Mouse (Mus musculus): ENCODE results near the gene Lyl1. TPM values are rescaled to one million over a fixed set of nuclear protein-coding genes. Genes with fewer than 3 reads are reported as not detected.
A peak's percentile ranks its signal among the peaks of the same experiment; 100 is the strongest.

The Lyl1 gene
- total RNA-seq, 2 experiments from 2014 or later = 8.4 to 9.1 TPM

DNA sequence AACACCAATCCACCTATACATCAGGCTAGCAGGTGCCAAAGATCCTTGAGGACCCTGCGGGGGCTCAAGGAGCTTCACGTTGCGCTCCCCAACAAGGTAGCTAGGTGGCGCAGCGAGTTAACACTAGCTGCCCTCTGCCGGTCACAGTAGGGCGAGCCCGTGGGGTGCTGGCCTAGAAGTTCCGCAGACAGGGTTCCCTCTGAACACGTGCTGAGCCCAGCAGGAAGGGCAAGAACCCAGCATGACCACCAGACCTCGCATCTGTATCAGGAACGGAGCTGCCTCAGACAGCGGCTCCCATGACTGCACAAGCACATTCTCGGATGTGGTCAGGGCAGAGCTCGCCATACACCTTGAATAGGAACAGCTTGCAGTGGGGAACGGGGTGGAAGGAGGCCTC is 36.4 kb downstream of the Lyl1 start:
- DNase-seq = peak; percentile 86 to 90
- intact Hi-C loops (cut with DNase I) = loop anchor here (1.0 kb wide), 2 partner anchors 28 to 74 kb away; no protein-coding TSS in a partner anchor

- intact Hi-C loops (cut with DNase I) = no loop called here
- no peak for DNase-seq
These were observed 37.0 kb downstream of the Lyl1 start for GRCm38 (mm10) chr8:84738266-84738665.

DNA sequence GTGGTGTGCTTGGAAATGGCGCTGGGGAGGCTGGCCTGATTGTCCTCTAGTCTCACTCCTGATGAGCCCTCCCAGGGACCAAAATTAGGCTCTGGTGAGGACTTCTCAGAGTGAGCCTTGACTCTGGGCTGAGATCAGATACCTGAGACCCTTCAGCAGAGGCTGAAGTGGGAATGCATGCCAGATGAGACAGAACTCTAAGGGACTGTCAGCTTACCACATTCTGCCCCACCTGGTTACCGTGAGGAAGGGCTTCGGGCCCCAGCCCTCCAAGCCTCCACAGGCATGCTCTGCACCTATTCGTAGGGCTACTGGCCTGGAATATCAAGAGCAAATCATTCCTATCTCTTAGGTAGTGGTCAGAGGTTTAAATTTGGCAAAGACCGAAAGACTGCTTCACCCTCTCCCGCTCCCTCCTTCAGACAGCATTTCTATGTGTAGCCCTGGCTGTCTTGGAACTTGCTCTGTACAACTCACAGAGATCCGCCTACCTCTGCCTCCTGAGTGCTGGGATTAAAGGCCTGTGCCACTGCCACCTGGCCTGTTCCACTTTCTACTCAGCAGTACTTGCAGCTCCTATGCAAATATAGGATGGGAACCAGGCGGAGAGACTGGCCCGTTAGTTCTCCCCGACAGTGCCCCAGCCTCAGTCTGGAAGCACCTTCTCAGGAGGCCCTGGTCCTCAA is 37.6 kb downstream of the Lyl1 start:
- no peak for DNase-seq
- intact Hi-C loops (cut with DNase I) = no loop called here

GRCm38 (mm10) chr8:84739401-84739742 is 38.1 kb downstream of the Lyl1 start:
- intact Hi-C loops (cut with DNase I) = no loop called here
- no peak for DNase-seq

DNA sequence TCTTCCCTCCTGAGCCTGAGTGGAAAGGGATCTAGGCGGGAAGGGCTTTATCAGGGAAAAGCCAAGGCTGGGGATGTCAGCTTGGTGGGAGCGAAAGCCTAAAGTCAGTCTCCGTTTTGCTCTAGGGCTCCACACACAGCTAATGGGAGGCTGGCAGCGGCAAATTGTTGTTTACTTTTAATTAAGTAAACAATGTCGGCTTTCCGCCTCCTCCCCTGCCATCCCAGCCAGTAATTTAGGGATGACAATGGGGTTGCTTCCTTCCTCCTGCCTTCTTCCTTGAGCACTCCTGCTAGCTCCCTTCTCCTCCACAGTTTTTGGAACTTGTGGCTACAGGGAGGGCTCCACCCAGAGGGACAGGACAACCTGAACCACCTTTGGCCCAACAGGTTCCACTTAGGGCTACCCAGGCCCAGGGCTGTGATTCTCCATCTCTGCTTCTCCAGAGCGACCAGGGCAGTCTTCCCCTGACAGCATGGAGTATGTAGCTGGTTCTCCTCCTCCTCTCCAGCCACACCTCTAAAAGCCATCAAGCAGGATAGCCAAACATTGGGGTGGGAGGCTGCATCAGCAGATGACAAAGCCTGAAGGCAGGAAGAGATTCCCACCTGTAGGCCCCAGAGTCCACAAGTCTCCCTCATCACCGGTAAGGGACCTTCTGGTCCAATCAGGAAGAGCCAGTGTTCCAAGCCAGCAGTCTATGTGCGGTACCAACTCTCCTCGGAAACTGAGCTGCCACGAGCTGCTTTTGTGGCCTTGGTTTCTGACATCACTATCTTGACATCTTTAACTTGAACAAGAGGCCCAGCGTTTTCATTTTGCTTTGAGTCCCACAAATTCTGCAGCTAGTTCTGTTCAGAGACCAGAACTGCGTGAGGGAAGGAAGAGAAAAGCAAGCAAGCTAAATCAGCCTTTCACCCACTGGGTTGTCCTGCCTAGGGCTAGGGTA is 39.9 kb downstream of the Lyl1 start:
- intact Hi-C loops (cut with DNase I) = loop anchor here (2.0 kb wide), 1 partner anchor 58 kb away; no protein-coding TSS in a partner anchor
- no peak for DNase-seq

DNA sequence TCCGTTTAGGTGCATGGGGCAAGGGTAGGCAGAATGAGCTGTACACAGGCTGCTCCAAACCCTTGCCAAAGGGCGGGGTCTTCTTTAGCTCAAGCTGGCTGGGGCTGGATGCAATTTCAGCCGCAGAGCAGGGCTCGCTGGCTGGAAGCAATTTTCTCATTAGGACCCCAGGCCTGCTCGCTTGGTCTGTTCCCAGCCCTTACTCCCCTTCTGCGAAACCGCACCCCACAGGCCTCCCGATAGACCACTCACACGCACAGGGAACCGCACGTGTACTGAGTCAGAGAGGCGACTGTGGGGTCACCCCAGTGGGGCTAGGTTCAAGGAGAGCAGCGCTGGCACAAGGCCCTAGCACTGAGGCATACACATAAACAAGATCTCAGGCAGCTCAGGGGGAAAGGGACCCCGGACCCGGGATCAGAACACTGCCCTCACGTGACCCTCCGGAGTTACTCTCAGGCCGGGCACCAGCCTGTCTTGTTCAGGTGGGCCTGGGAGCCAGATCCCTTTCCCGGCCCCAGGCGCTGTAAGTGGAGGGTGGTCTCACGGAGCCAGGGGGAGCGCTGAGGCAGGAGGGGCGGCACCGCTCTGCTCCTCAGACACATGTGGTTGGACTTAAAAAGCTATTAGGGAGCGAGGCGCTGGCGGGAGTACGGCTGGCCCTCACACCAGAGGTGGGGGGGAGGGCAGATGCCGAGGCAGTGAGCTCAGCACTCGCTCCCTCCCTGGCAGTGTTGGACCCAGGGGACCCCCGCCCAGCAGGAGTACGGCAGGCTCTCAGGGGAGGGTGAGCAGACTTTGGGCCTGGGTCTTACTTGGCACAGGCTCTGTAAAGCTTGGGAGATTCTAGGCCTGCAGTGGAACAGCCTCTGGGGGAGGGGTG is 41.2 kb downstream of the Lyl1 start:
- intact Hi-C loops (cut with DNase I) = no loop called here
- peak; percentile 81 to 84 for DNase-seq

- intact Hi-C loops (cut with DNase I) = no loop called here
- DNase-seq = peak; percentile 54 to 62
These were observed 41.8 kb downstream of the Lyl1 start for GRCm38 (mm10) chr8:84743054-84743415.

- peak; percentile 89 to 91 for DNase-seq
- intact Hi-C loops (cut with DNase I) = no loop called here
These were observed 42.5 kb downstream of the Lyl1 start for GRCm38 (mm10) chr8:84743517-84744420.

GRCm38 (mm10) chr8:84745032-84745925 is 44.0 kb downstream of the Lyl1 start:
- DNase-seq = no peak

DNA sequence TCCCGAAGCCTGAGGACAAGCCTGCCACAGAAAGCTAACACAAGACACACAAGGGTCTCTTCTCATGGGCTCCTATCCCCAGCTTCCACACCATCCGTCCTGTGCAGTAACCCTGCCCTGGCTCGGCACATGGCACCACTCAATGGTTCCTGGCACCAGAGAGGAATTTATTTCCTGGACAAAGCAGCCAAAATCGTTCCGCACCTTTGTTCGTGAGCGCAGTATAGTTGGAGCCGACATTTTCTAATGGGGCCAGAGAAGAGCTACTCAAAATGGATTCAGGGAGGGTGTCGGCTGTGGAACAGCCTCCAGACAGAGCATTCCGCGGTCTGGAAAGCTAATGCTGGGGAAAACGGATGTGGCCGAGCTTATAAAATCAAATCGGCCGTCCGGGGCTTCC is 48.3 kb downstream of the Lyl1 start:
- DNase-seq = no peak
- intact Hi-C loops (cut with DNase I) = no loop called here

More at GRCm38 (mm10) chr8:84745032-84745925, 44.0 kb downstream of the Lyl1 start:
- intact Hi-C loops (cut with DNase I) = no loop called here

DNA sequence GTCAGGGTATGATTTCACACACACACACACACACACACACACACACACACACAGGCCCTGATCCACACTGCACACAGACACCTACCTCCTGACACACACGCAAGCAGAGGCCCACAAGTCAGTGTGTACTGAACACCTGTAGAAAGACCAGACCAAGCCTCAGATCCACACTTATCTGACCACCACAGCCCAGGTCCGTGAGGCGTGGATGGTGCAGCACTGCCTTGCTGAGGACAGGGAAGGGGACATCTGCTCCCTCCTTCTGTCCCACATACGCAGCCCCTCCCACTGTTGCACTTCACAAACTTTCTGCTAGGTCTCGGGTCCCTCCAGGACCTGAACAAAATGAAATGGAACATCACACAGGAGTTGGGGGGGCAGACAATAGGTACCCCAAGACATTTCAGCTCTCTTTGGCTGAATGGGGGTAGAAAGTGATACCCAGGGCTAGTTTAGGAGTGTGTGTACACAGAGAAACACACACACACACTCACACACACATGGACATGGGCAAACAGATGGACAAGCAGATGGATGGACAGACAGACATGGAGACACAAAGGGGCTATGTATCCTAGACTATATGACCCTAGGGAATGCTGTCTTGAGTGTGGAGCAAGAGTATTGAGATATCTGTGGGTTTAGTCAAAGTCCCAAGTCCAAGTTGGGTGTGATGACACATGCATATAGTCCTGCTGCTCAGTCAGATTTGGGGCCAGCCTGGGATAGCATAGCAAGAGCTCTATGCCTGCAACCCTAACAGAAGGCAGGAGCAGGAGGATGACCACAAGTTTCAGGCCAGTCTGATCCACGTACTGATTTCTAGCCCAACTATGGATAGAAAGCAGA is 51.7 kb downstream of the Lyl1 start:
- intact Hi-C loops (cut with DNase I) = no loop called here
- no peak for DNase-seq

Other genes starting within 250 kb of the Lyl1 start
- 10 to 100 TPM; 30.8 to 31.4 TPM for gene Ier2, start 38.6 kb upstream of the Lyl1 start, total RNA-seq (2021)
- 10 to 100 TPM; 40.3 to 40.6 TPM for gene Trmt1, start 15.2 kb upstream of the Lyl1 start, total RNA-seq (2021)
- 10 to 100 TPM; 50.2 TPM for gene Nacc1, start 13.6 kb upstream of the Lyl1 start, total RNA-seq (2021)
- gene G430095P16Rik, start 21.6 kb downstream of the Lyl1 start, total RNA-seq (2021) = under 1 TPM; 0.50 to 0.89 TPM
- gene Nfix, start 98.9 kb downstream of the Lyl1 start, total RNA-seq (2021) = 100 to 1,000 TPM; 256 to 266 TPM
- gene Dand5, start 121.4 kb downstream of the Lyl1 start, total RNA-seq (2021) = 1 to 10 TPM; 3.1 to 3.8 TPM
- 10 to 100 TPM; 23.7 to 25.0 TPM for gene Gadd45gip1, start 130.1 kb downstream of the Lyl1 start, total RNA-seq (2021)
- gene Rad23a, start 139.2 kb downstream of the Lyl1 start, total RNA-seq (2021) = 10 to 100 TPM; 77.8 to 88.5 TPM
- gene Calr, start 145.5 kb downstream of the Lyl1 start, total RNA-seq (2021) = 100 to 1,000 TPM; 275 to 333 TPM
- gene Farsa, start 155.5 kb downstream of the Lyl1 start, total RNA-seq (2021) = 10 to 100 TPM; 31.7 to 32.5 TPM
- 1 to 10 TPM; 6.9 TPM for gene Syce2, start 170.7 kb downstream of the Lyl1 start, total RNA-seq (2021)
- 10 to 100 TPM; 31.7 to 32.8 TPM for gene Gcdh, start 192.5 kb downstream of the Lyl1 start, total RNA-seq (2021)
- gene Klf1, start 200.5 kb downstream of the Lyl1 start, total RNA-seq (2021) = under 1 TPM; 0.17 to 0.22 TPM
- gene Dnase2a, start 207.1 kb downstream of the Lyl1 start, total RNA-seq (2021) = 1 to 10 TPM; 6.4 to 7.3 TPM
- gene Mast1, start 235.9 kb downstream of the Lyl1 start, total RNA-seq (2021) = under 1 TPM in 1 of 2 experiments, not detected in 1; 0.07 TPM
- not detected for gene Rtbdn, start 245.5 kb downstream of the Lyl1 start, total RNA-seq (2021)

All from heart, postnatal 10 days (tissue).